In the genomic region with DNA sequence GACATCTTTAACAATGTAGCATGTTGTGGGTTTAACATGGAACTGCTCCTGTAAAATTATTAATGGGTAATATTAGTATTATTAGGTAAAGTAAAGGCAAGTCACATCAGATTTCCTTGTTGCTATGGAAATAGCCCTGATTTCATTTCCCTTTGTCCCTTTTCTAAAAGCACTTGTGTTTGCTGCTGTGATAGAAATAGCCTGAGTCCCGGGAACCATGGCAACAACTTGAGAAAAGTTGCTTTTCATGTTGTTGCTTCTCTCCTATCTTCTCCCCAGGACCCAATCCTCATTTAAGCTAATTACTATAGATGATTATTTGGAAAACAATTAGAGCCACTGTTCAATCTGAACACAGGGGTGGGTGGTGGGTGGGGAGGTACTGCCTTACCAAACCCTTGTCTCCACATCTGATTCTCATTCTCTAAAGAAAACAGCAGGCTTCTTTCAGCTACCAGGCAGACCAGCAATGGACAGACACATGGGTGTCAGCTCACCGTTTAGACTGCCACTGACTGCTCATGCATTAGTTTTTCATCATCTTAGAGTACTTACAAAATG, we compare ENCODE assay signal across 24 mouse cellular contexts.
DNase-seq lines count a peak whose midpoint lies in the region; ATAC-seq and TF ChIP-seq lines count a peak whose summit lies in the region.
"Had no signal": no experiment of that assay in that cellular context is flagged by ENCODE, and none has a peak within 500 bp of the region (broad histone marks: within the 10 kb centered on the region; RNA-seq: fewer than 3 reads in every experiment).

No protein-coding gene starts in this region.

- no peak overlapping the region for H3K4me2 ChIP-seq in hindbrain, embryonic 11.5 days (replicated peaks; ENCODE audit: low read depth, low read length)
- H3K4me2 ChIP-seq in hindbrain, embryonic 13.5 days = no peak overlapping the region
- H3K4me2 ChIP-seq in neural tube, embryonic 15.5 days = no peak overlapping the region
- H3K4me2 ChIP-seq in forebrain, embryonic 13.5 days = no peak overlapping the region
- H3K4me2 ChIP-seq in midbrain, postnatal 0 days (ENCODE audit: low read depth, low read length, poor library complexity, severe bottlenecking) = no peak overlapping the region
- H3K4me2 ChIP-seq: heart, embryonic 13.5 days; neural tube, embryonic 13.5 days had no signal

- no peak overlapping the region for H3K27ac ChIP-seq in hindbrain, embryonic 11.5 days (ENCODE audit: low read depth, low read length)
- H3K27ac ChIP-seq in hindbrain, embryonic 13.5 days = no peak overlapping the region
- no peak overlapping the region for H3K27ac ChIP-seq in neural tube, embryonic 15.5 days (replicated peaks)
- no peak overlapping the region for H3K27ac ChIP-seq in forebrain, embryonic 13.5 days
- no peak overlapping the region; the same call in 1 of the 2 replicates for H3K27ac ChIP-seq in midbrain, postnatal 0 days (ENCODE audit: low read depth, low read length)
- H3K27ac ChIP-seq: heart, embryonic 13.5 days; layer of hippocampus, adult 2 months; limb, embryonic 10.5 days; neural tube, embryonic 13.5 days; stomach, postnatal 0 days had no signal

- H3K9ac ChIP-seq in hindbrain, embryonic 11.5 days (ENCODE audit: low read depth, low read length) = no peak overlapping the region
- no peak overlapping the region for H3K9ac ChIP-seq in hindbrain, embryonic 13.5 days
- H3K9ac ChIP-seq in neural tube, embryonic 15.5 days (replicated peaks) = no peak overlapping the region
- H3K9ac ChIP-seq in forebrain, embryonic 13.5 days = no peak overlapping the region
- no peak overlapping the region for H3K9ac ChIP-seq in midbrain, postnatal 0 days (replicated peaks; ENCODE audit: low read length, poor library complexity, severe bottlenecking)
- H3K9ac ChIP-seq: heart, embryonic 13.5 days; liver, postnatal 0 days; neural tube, embryonic 13.5 days had no signal

- no peak; the same call in 1 of the 2 replicates for ATAC-seq in hindbrain, embryonic 11.5 days (ENCODE audit: low FRiP score)
- no peak for ATAC-seq in hindbrain, embryonic 13.5 days (ENCODE audit: low FRiP score)
- ATAC-seq in neural tube, embryonic 15.5 days (ENCODE audit: low FRiP score) = peak; percentile 84
- peak; percentile 16; the same call in 1 of the 2 replicates for ATAC-seq in forebrain, embryonic 13.5 days
- ATAC-seq in midbrain, postnatal 0 days (ENCODE audit: low FRiP score) = no peak
- ATAC-seq: inflammation-experienced regulatory T-cells, adult 6 months; liver, postnatal 0 days had no signal

- no peaks in the 10 kb centered on the region for H3K9me3 ChIP-seq in hindbrain, embryonic 11.5 days (ENCODE audit: control insufficient read depth, low read length)
- H3K9me3 ChIP-seq in hindbrain, embryonic 13.5 days = no peaks in the 10 kb centered on the region
- H3K9me3 ChIP-seq in neural tube, embryonic 15.5 days (replicated peaks) = no peaks in the 10 kb centered on the region
- H3K9me3 ChIP-seq in forebrain, embryonic 13.5 days (replicated peaks) = no peaks in the 10 kb centered on the region
- no peaks in the 10 kb centered on the region for H3K9me3 ChIP-seq in midbrain, postnatal 0 days (ENCODE audit: low read length)
- H3K9me3 ChIP-seq: heart, embryonic 13.5 days; limb, embryonic 10.5 days; neural tube, embryonic 13.5 days had no signal

- H3K36me3 ChIP-seq in hindbrain, embryonic 11.5 days (ENCODE audit: control insufficient read depth, insufficient read depth, low read length) = no peaks in the 10 kb centered on the region
- no peaks in the 10 kb centered on the region for H3K36me3 ChIP-seq in hindbrain, embryonic 13.5 days
- no peaks in the 10 kb centered on the region for H3K36me3 ChIP-seq in neural tube, embryonic 15.5 days
- H3K36me3 ChIP-seq in forebrain, embryonic 13.5 days (ENCODE audit: poor library complexity, severe bottlenecking) = no peaks in the 10 kb centered on the region
- H3K36me3 ChIP-seq in midbrain, postnatal 0 days (ENCODE audit: insufficient read depth, low read length) = no peaks in the 10 kb centered on the region
- H3K36me3 ChIP-seq: heart, embryonic 13.5 days; limb, embryonic 10.5 days; neural tube, embryonic 13.5 days had no signal

- intact Hi-C loops in gastrocnemius, postnatal 14 days (cut with DNase I; ENCODE audit: low total_unique reads) = no loop called here

- WGBS in hindbrain, embryonic 11.5 days = 30% methylated on average over 2 of the region's 2 CpGs
- 30% methylated on average over 2 of the region's 2 CpGs for WGBS in hindbrain, embryonic 13.5 days
- WGBS in neural tube, embryonic 15.5 days = 33% methylated on average over 2 of the region's 2 CpGs
- 7% methylated on average over 2 of the region's 2 CpGs for WGBS in forebrain, embryonic 13.5 days
- WGBS in midbrain, postnatal 0 days = 10% methylated on average over 2 of the region's 2 CpGs

- no peaks in the 10 kb centered on the region for H3K4me1 ChIP-seq in hindbrain, embryonic 11.5 days (replicated peaks; ENCODE audit: control insufficient read depth, insufficient read depth, low read length)
- H3K4me1 ChIP-seq in hindbrain, embryonic 13.5 days (replicated peaks) = peaks cover 3% of the 10 kb centered on the region; the same call in 1 of the 2 replicates
- no peaks in the 10 kb centered on the region for H3K4me1 ChIP-seq in neural tube, embryonic 15.5 days
- no peaks in the 10 kb centered on the region for H3K4me1 ChIP-seq in forebrain, embryonic 13.5 days
- H3K4me1 ChIP-seq in midbrain, postnatal 0 days (ENCODE audit: insufficient read depth, low read length) = no peaks in the 10 kb centered on the region; the same call in 1 of the 2 replicates
- H3K4me1 ChIP-seq: heart, embryonic 13.5 days; limb, embryonic 10.5 days; neural tube, embryonic 13.5 days had no signal

- H3K4me3 ChIP-seq in hindbrain, embryonic 11.5 days (ENCODE audit: low read depth, low read length) = no peak overlapping the region
- H3K4me3 ChIP-seq in hindbrain, embryonic 13.5 days = no peak overlapping the region
- no peak overlapping the region for H3K4me3 ChIP-seq in neural tube, embryonic 15.5 days (replicated peaks)
- H3K4me3 ChIP-seq in forebrain, embryonic 13.5 days = no peak overlapping the region
- no peak overlapping the region for H3K4me3 ChIP-seq in midbrain, postnatal 0 days (ENCODE audit: low read depth, low read length)
- H3K4me3 ChIP-seq: heart, embryonic 13.5 days; layer of hippocampus, adult 2 months; limb, embryonic 10.5 days; neural tube, embryonic 13.5 days had no signal

- no peaks in the 10 kb centered on the region for H3K27me3 ChIP-seq in hindbrain, embryonic 11.5 days (ENCODE audit: control insufficient read depth, insufficient read depth, low read length)
- H3K27me3 ChIP-seq in hindbrain, embryonic 13.5 days = no peaks in the 10 kb centered on the region
- H3K27me3 ChIP-seq in neural tube, embryonic 15.5 days (replicated peaks) = no peaks in the 10 kb centered on the region
- no peaks in the 10 kb centered on the region for H3K27me3 ChIP-seq in forebrain, embryonic 13.5 days
- no peaks in the 10 kb centered on the region for H3K27me3 ChIP-seq in midbrain, postnatal 0 days (ENCODE audit: insufficient read depth, low read length)
- H3K27me3 ChIP-seq: heart, embryonic 13.5 days; neural tube, embryonic 13.5 days had no signal

- DNase-seq in hindbrain, embryonic 11.5 days (ENCODE audit: low spot score) = peak; percentile 4
- DNase-seq in neural tube, embryonic 10.5 days (ENCODE audit: extremely low spot score, low spot score) = no peak
- peak; percentile 45 for DNase-seq in midbrain, postnatal 0 days (ENCODE audit: low spot score)
- DNase-seq in gastrocnemius, postnatal 14 days = no peak
- DNase-seq in urinary bladder, postnatal 4 days (ENCODE audit: low spot score in 2 of 2) = no peak
- DNase-seq: adrenal gland, adult 2 months; B cell, adult 2 months; cerebellum, adult 11 months; cerebellum, postnatal 10 days; heart, adult 11 months; kidney, adult 2 months; kidney, postnatal 10 days; layer of hippocampus, postnatal 36 days; liver, postnatal 0 days; lung, postnatal 10 days had no signal

- no peak for TF ChIP-seq CTCF in midbrain, postnatal 0 days (IDR thresholded peaks at IDR 0.05)

Comparison
In these comparisons a context has a peak if more than half of its experiments do, and no peak if none do; other contexts are left out.
1. ATAC-seq: peak in neural tube, embryonic 15.5 days (single experiment) and forebrain, embryonic 13.5 days (single experiment); none in hindbrain, embryonic 11.5 days (single experiment), hindbrain, embryonic 13.5 days (single experiment) and midbrain, postnatal 0 days (single experiment).
2. DNase-seq: peak in hindbrain, embryonic 11.5 days (single experiment) and midbrain, postnatal 0 days (single experiment); none in neural tube, embryonic 10.5 days (single experiment), gastrocnemius, postnatal 14 days (single experiment) and urinary bladder, postnatal 4 days (0 of 2).